Mouse (Mus musculus): ENCODE results near the gene Papola.

- no peak for TF ChIP-seq ZNF384 (IDR thresholded peaks at IDR 0.05; ENCODE audit: low read depth, low read length)
- TF ChIP-seq ZC3H11A (IDR thresholded peaks at IDR 0.05; ENCODE audit: borderline replicate concordance, low read depth, low read length), result no peak
- no peak for TF ChIP-seq MAFK (IDR thresholded peaks at IDR 0.05; ENCODE audit: insufficient read depth, low read depth, low read length)
- no peak for TF ChIP-seq HCFC1 (IDR thresholded peaks at IDR 0.05; ENCODE audit: borderline replicate concordance, insufficient read depth, low read length)
These were observed 49.1 kb upstream of the Papola start for GRCm38 (mm10) chr12:105735226-105735888.
